Mouse (Mus musculus) intestine, postnatal 0 days (tissue): ENCODE results near the gene Nfkbie. TPM values are rescaled to one million over a fixed set of nuclear protein-coding genes. Genes with fewer than 3 reads are reported as not detected.
A peak's percentile ranks its signal among the peaks of the same experiment; 100 is the strongest.

Experiments used
- ATAC-seq: fragments of 200-750 bp; cut with Nextera tagmentation; 2 replicates; pipeline ENCODE4 v1.8.0; 2017; ENCODE audit warnings: mild to moderate bottlenecking, moderate TSS enrichment, moderate library complexity
- H3K27ac ChIP-seq: fragments of 300-500 bp; sonication (generic); 2 replicates; pipeline ENCODE4 v1.5.1; 2014; ENCODE audit warnings: mild to moderate bottlenecking, low read depth, low read length, moderate library complexity
- H3K27me3 ChIP-seq: fragments of 300-500 bp; sonication (generic); replicated peaks from 2 replicates; pipeline ENCODE4 v1.6.1; 2014; ENCODE audit warnings: low read length, mixed read lengths; ENCODE audit not compliant: control insufficient read depth, insufficient read depth
- H3K36me3 ChIP-seq: fragments of 300-500 bp; sonication (generic); 2 replicates; pipeline ENCODE4 v1.6.1; 2014; ENCODE audit warnings: mild to moderate bottlenecking, moderate library complexity; ENCODE audit not compliant: control insufficient read depth, insufficient read depth
- H3K4me1 ChIP-seq: fragments of 300-500 bp; sonication (generic); replicated peaks from 2 replicates; pipeline ENCODE4 v1.6.1; 2014; ENCODE audit warnings: antibody characterized with exemption, low read length, mixed read lengths; ENCODE audit not compliant: control insufficient read depth, insufficient read depth
- H3K4me2 ChIP-seq: fragments of 300-500 bp; sonication (generic); replicated peaks from 2 replicates; pipeline ENCODE4 v1.6.1; 2014; ENCODE audit warnings: low read depth, mild to moderate bottlenecking, moderate library complexity
- H3K4me3 ChIP-seq: fragments of 300-500 bp; sonication (generic); 2 replicates; pipeline ENCODE4 v1.5.1; 2014; ENCODE audit warnings: low read depth, low read length
- H3K9ac ChIP-seq: fragments of 300-500 bp; sonication (generic); 2 replicates; pipeline ENCODE4 v1.6.1; 2014; ENCODE audit warnings: mild to moderate bottlenecking, low read depth, low read length
- H3K9me3 ChIP-seq: fragments of 300-500 bp; sonication (generic); 2 replicates; pipeline ENCODE4 v1.6.1; 2016; ENCODE audit warnings: mixed run types; ENCODE audit not compliant: control insufficient read depth
- CTCF ChIP-seq: sonication (generic); IDR thresholded peaks from 2 replicates; pipeline ENCODE4 v1.5.1; 2016; ENCODE audit warnings: low read depth, mild to moderate bottlenecking, control low read depth, antibody characterized with exemption, moderate library complexity
- WGBS: fragments of 180-500 bp; shearing (Covaris S2); extraction: QIAGEN DNeasy Blood & Tissue Kit; methylation state at CpG from one replicate; pipeline ENCODE4 v1.1.7; 2014; 5-methylcytosine and 5-hydroxymethylcytosine counted together
- polyA plus RNA-seq: library from polyadenylated mRNA; unstranded; fragments of >200 nt; fragmentation: Nextera tagmentation; extraction: Ambion mirVana; gene quantifications from 2 replicates; pipeline ENCODE4 v1.2.1, GENCODE M21; 2015

The Nfkbie gene
- polyA plus RNA-seq, 1 experiment from 2014 or later = 4.0 TPM

DNA sequence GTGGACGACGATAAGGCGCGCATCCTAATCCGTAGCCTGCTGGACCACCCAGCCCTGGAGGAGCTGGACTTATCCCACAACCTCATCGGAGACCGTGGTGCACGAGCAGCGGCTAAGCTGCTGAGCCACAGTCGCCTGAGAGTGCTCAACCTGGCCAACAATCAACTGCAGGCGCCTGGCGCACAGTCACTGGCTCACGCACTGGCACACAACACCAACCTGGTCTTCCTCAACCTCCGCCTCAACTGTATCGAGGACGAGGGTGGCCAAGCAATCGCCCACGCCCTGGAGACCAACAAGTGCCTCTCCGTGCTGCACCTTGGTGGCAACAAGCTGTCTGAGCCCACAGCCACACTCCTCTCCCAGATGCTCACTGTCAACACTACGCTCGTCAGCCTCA is 15.8 kb upstream of the Nfkbie start:
- H3K4me3 ChIP-seq = no peak overlapping the region
- no peak overlapping the region for H3K4me2 ChIP-seq
- H3K9me3 ChIP-seq = no peaks in the 10 kb centered on the region
- no peak overlapping the region for H3K27ac ChIP-seq
- WGBS = 76% methylated on average over 21 of the region's 21 CpGs
- H3K9ac ChIP-seq = no peak overlapping the region
- TF ChIP-seq CTCF = no peak
- no peaks in the 10 kb centered on the region for H3K36me3 ChIP-seq
- peaks cover 47% of the 10 kb centered on the region for H3K27me3 ChIP-seq
- H3K4me1 ChIP-seq = no peaks in the 10 kb centered on the region
- ATAC-seq = no peak

DNA sequence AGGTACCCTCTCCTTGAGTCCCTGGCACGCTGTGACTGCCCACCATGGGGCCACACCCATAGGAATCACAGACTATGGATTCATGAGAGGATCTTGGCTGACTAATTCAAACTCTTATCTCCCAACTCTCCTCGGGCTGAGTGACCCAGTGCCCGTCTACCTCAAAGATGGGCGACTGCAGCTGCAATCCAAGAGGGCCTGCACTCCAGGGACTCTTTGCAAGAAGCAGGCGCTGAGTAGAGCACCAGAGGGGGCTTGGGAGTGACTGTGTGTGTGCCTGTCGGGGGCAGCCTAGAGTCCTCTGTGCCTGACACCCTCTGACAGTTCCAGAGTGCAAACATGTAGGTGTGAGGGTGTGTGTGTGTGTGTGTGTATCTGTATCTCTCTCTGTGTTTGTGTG is 13.4 kb upstream of the Nfkbie start:
- WGBS = 22% methylated on average over 6 of the region's 6 CpGs
- Histone ChIP-seq H3K27me3 (peaks cover 54% of the 10 kb centered on the region), H3K27ac (no peak overlapping the region), H3K9ac (no peak overlapping the region), H3K9me3 (no peaks in the 10 kb centered on the region), H3K4me2 (no peak overlapping the region), H3K4me3 (no peak overlapping the region), H3K36me3 (peaks cover 3% of the 10 kb centered on the region; the same call in 1 of the 2 replicates), H3K4me1 (no peaks in the 10 kb centered on the region)
- TF ChIP-seq CTCF = no peak
- ATAC-seq = no peak

DNA sequence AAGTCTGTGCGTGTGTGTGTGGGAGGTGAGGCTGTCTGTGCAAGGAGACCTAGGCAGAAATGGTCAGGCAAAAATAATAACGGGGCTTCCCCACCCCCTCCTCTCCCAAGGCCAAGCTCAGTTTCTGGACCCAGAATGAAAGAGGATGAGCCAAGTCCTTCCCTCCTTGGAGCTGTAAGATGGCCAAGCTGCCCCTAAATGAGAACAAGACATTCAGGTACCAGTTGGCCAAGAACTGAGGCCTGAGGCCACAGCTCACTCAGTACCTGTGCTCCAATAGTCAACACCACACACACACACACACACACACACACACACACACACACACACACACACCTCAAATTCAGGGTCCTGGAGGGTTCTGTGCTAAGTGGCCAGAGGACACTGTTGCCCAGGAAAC is 12.8 kb upstream of the Nfkbie start:
- no peak overlapping the region for H3K9ac ChIP-seq
- H3K27me3 ChIP-seq = peaks cover 59% of the 10 kb centered on the region
- peaks cover 3% of the 10 kb centered on the region; the same call in 1 of the 2 replicates for H3K36me3 ChIP-seq
- no peak overlapping the region for H3K27ac ChIP-seq
- no peak overlapping the region for H3K4me2 ChIP-seq
- 59% methylated on average over 2 of the region's 2 CpGs for WGBS
- no peak overlapping the region for H3K4me3 ChIP-seq
- no peaks in the 10 kb centered on the region for H3K9me3 ChIP-seq
- TF ChIP-seq CTCF = no peak
- H3K4me1 ChIP-seq = no peaks in the 10 kb centered on the region
- ATAC-seq = no peak

DNA sequence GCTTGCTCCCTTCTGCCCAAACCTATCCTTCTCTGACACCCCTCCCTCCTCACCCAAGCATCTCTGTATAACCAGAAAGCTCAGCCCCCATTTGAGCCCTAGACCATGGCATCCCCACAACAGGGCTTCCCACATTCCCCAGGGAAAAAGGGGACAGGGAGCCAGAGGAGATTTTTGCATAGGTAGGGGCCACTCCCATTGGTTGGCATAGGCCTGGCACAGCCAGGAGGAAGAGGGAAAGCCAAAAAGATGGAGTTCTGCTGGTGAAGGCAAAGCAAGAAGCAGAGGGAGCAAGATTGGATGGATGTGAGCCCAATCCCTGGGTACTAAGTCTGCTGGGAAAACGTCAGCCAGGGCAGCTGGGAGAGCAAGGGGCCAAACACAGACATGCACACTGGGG is 12.4 kb upstream of the Nfkbie start:
- Histone ChIP-seq H3K9ac (no peak overlapping the region), H3K27ac (no peak overlapping the region), H3K4me1 (no peaks in the 10 kb centered on the region), H3K4me3 (no peak overlapping the region), H3K36me3 (peaks cover 3% of the 10 kb centered on the region; the same call in 1 of the 2 replicates), H3K27me3 (peaks cover 63% of the 10 kb centered on the region), H3K9me3 (no peaks in the 10 kb centered on the region), H3K4me2 (no peak overlapping the region)
- TF ChIP-seq CTCF = no peak
- 65% methylated on average over 1 of the region's 1 CpGs for WGBS
- ATAC-seq = no peak

DNA sequence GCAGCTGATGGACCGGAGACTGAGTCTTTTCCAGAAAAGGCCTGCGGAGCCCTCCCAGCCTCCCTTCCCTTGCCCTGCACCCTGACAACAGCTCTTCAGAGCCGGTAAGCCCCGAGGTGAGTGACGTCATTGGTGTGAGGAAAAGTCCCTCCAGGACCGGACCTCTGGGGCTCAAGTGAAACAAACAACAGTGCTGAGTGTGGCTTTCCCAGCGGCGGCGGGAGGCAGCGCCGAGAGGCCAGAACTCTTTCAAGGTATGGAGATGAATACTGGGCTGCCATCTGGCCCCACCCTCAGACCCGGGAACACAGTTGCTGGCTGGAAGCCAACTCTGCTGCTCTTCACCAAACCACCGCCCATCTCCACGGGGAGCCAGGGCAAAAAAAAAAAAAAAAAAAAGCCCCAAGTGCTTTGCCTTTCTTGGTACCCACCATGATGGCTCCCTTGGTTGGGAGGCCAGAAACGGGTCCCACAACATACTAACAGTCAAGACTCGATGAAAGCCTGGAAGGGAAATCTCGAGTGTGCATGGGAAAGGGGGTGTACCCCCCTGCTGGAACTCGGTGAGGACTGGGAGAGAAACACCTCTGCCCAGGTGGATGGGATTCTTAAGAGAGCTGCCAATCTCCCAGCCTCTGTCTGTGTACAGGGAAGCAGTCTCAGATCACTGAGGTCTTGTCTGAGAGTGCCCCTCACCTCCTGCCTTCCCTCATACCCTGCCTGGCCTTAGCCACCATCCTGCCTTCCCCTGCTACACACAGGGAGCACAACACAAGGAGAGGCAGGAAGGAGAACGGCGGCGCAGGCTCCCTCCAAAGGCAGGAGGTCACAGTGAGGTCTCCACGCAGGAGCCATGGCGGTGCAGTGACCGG is 11.3 kb upstream of the Nfkbie start:
- Histone ChIP-seq H3K36me3 (peaks cover 3% of the 10 kb centered on the region; the same call in 1 of the 2 replicates), H3K4me1 (no peaks in the 10 kb centered on the region), H3K9ac (no peak overlapping the region), H3K27me3 (peaks cover 74% of the 10 kb centered on the region), H3K27ac (no peak overlapping the region), H3K9me3 (no peaks in the 10 kb centered on the region), H3K4me2 (0 out of 2 replicates have a peak overlapping the region, but pooled peaks have one; percentile 35), H3K4me3 (no peak overlapping the region)
- ATAC-seq = no peak
- no peak for TF ChIP-seq CTCF
- 27% methylated on average over 24 of the region's 24 CpGs for WGBS

DNA sequence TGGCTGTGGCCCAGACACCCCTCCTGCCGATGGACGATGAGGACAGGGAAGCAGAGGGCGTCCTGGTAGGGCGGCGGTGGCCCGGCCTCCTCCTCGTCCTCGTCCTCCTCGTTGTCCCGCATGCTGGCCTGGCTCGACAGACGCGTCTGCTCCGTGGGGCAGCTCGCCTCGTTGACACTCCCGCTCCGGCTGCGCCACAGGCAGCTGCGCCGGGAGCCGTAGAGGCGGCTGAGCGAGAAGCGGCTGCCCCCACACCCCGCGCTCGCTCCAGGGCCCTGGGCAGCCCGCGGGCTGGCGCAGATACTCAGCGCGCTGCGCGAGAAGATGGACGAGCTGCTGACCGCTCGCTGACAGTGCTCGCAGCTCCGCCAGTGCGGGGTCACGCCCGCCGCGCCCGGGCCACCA is 10.6 kb upstream of the Nfkbie start:
- TF ChIP-seq CTCF = no peak
- no peak overlapping the region for H3K27ac ChIP-seq
- WGBS = 28% methylated on average over 46 of the region's 46 CpGs
- H3K9me3 ChIP-seq = no peaks in the 10 kb centered on the region
- ATAC-seq = no peak
- no peak overlapping the region for H3K9ac ChIP-seq
- no peaks in the 10 kb centered on the region for H3K4me1 ChIP-seq
- peaks cover 3% of the 10 kb centered on the region; the same call in 1 of the 2 replicates for H3K36me3 ChIP-seq
- peak overlapping the region; percentile 24 for H3K4me3 ChIP-seq
- peaks cover 77% of the 10 kb centered on the region for H3K27me3 ChIP-seq
- H3K4me2 ChIP-seq = peak overlapping the region; percentile 35
